Mouse (Mus musculus) small intestine, adult 2 months (tissue): ENCODE results near the gene 6430550D23Rik.

Experiments
- CTCF ChIP-seq: fragments of 200-500 bp; IDR thresholded peaks from 2 replicates; pipeline ENCODE4 v1.5.1; 2012; ENCODE audit warnings: low read depth, mild to moderate bottlenecking, control low read depth, inconsistent platforms, low read length, moderate library complexity, mixed read lengths; ENCODE audit not compliant: insufficient replicate concordance, insufficient read length; ENCODE audit errors: extremely low read depth
- POLR2A ChIP-seq: fragments of 200-500 bp; IDR thresholded peaks from 2 replicates; pipeline ENCODE4 v1.6.1; 2012; ENCODE audit warnings: low read depth, mild to moderate bottlenecking, control low read depth, inconsistent platforms, low read length, moderate library complexity

DNA sequence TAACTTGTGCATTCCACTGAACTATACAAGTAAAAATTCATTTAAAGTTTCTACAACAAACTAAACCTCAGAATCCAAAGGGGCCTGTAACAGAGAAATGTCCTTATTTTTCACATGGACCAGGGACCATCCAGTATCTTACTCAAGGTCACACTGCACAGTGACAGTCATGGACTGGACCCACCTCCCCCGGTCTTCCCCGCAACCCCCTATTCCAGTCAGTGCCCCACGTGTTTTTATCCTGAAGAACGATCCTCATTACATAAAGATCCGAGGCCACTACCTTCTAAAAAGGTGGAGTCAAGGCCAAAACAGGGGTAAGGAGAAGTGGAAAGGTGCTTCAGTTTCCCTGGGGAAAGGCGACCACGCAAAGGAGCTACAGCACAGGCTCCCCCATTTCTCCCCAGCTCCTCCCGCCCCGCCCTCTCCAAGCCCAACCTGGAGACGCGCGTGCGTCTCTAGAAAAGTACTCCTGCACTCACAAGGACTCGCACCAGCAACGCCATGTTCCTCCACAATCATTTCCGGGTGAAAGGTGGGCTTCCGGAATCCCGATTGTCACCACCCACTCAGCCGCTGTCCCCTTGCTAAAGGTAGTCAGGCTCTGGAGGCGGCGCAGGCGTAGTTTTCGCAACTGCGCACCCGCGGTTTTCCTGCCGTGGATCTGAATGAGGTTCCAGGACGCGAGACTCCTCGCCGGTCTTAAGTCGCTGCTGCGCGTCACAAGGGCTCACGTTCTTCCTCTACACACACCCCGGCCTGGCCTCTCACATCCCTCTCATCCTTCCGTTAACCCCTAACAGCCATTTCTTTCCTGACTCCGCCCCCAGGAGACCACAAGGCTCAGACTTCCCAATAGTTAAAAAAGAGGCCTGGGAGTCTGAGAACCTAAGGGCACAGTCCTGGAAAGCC, 78.0 kb downstream of the 6430550D23Rik start, which contains the start of gene Uqcc1:
- TF ChIP-seq POLR2A (peak; percentile 43), CTCF (no peak)
